Mouse (Mus musculus): ENCODE measurements around the gene Orm3.

GRCm38 (mm10) chr4:63373404-63373803 is 17.4 kb downstream of the Orm3 start:
- TF ChIP-seq CTCF (IDR thresholded peaks at IDR 0.05) (no peak), EP300 (IDR thresholded peaks at IDR 0.05; ENCODE audit: insufficient read depth, low read depth, low read length) (no peak), POLR2A (IDR thresholded peaks at IDR 0.05; ENCODE audit: insufficient read depth, low read depth, low read length) (no peak)
